Mouse (Mus musculus): ENCODE results near the gene Olfr1170.

Gene Olfr1170

GRCm38 (mm10) chr2:88228234-88228633 is at the start of gene Olfr1170:
Olfr1170 (minus strand) TSS chr2:88228334.
- no peak for DNase-seq (ENCODE audit: low spot score)

GRCm38 (mm10) chr2:88220784-88221183 is 7.3 kb downstream of the Olfr1170 start:
- DNase-seq (ENCODE audit: low spot score), result no peak

GRCm38 (mm10) chr2:88181580-88181979 is 46.6 kb downstream of the Olfr1170 start, which contains the start of gene Olfr1168:
Olfr1168 (plus strand) TSS chr2:88181880.
- DNase-seq (ENCODE audit: low spot score), result no peak

All from yolk sac, embryonic 10.5 days (tissue).